ENCODE assay signal across 17 mouse cellular contexts in genomic region chr12:78119855-78120254, GRCm38 (mm10).
A peak's percentile ranks its signal among the peaks of the same experiment; 100 is the strongest.
DNase-seq lines count a peak whose midpoint lies in the region; ATAC-seq and TF ChIP-seq lines count a peak whose summit lies in the region.
"Had no signal": no experiment of that assay in that cellular context is flagged by ENCODE, and none has a peak within 500 bp of the region (broad histone marks: within the 10 kb centered on the region; RNA-seq: fewer than 3 reads in every experiment).

No protein-coding gene starts in this region.

- WGBS in heart, embryonic 12.5 days = 54% methylated on average over 5 of the region's 5 CpGs
- 33% methylated on average over 5 of the region's 5 CpGs for WGBS in heart, postnatal 0 days

- no peaks in the 10 kb centered on the region for H3K36me3 ChIP-seq in heart, embryonic 12.5 days
- no peaks in the 10 kb centered on the region for H3K36me3 ChIP-seq in heart, postnatal 0 days (replicated peaks; ENCODE audit: control insufficient read depth, insufficient read depth, low read length)
- H3K36me3 ChIP-seq: heart, embryonic 13.5 days; lung, embryonic 15.5 days; midbrain, embryonic 10.5 days had no signal

- TF ChIP-seq CTCF in heart, postnatal 0 days (IDR thresholded peaks at IDR 0.05; ENCODE audit: low read depth) = no peak

- H3K4me2 ChIP-seq in heart, embryonic 12.5 days = no peak overlapping the region
- no peak overlapping the region for H3K4me2 ChIP-seq in heart, postnatal 0 days (ENCODE audit: low read depth, low read length)
- H3K4me2 ChIP-seq: forebrain, embryonic 13.5 days; heart, embryonic 13.5 days; liver, embryonic 11.5 days; lung, embryonic 15.5 days had no signal

- no peak overlapping the region for H3K4me3 ChIP-seq in heart, embryonic 12.5 days
- no peak overlapping the region for H3K4me3 ChIP-seq in heart, postnatal 0 days (ENCODE audit: low read depth, low read length)
- H3K4me3 ChIP-seq: forebrain, embryonic 13.5 days; heart, embryonic 13.5 days; lung, embryonic 15.5 days; midbrain, embryonic 10.5 days; myocyte had no signal

- no peaks in the 10 kb centered on the region for H3K27me3 ChIP-seq in heart, embryonic 12.5 days (replicated peaks)
- H3K27me3 ChIP-seq in heart, postnatal 0 days (ENCODE audit: control insufficient read depth, insufficient read depth, low read length) = no peaks in the 10 kb centered on the region
- H3K27me3 ChIP-seq: forebrain, embryonic 13.5 days; heart, embryonic 13.5 days; lung, embryonic 15.5 days had no signal

- H3K27ac ChIP-seq in heart, embryonic 12.5 days (ENCODE audit: poor library complexity, severe bottlenecking) = no peak overlapping the region
- peak overlapping the region; percentile 22; the same call in 1 of the 2 replicates for H3K27ac ChIP-seq in heart, postnatal 0 days (ENCODE audit: low read depth)
- H3K27ac ChIP-seq: forebrain, embryonic 13.5 days; heart, embryonic 13.5 days; lung, embryonic 15.5 days; midbrain, embryonic 10.5 days had no signal

- ATAC-seq in heart, embryonic 12.5 days (ENCODE audit: insufficient number of reproducible peaks, low FRiP score) = no peak
- ATAC-seq in heart, postnatal 0 days (ENCODE audit: insufficient read depth, low read depth) = peak; percentile 93
- ATAC-seq: forebrain, embryonic 13.5 days had no signal

- no peaks in the 10 kb centered on the region for H3K9me3 ChIP-seq in heart, embryonic 12.5 days (replicated peaks)
- H3K9me3 ChIP-seq in heart, postnatal 0 days (replicated peaks; ENCODE audit: control insufficient read depth, low read length) = no peaks in the 10 kb centered on the region
- H3K9me3 ChIP-seq: forebrain, embryonic 13.5 days; heart, embryonic 13.5 days; lung, embryonic 15.5 days; midbrain, embryonic 10.5 days had no signal

- TF ChIP-seq EP300 in heart, postnatal 0 days (IDR thresholded peaks at IDR 0.05; ENCODE audit: low read depth) = no peak

- no peaks in the 10 kb centered on the region for H3K4me1 ChIP-seq in heart, embryonic 12.5 days (replicated peaks)
- H3K4me1 ChIP-seq in heart, postnatal 0 days (ENCODE audit: control insufficient read depth, insufficient read depth) = 0 out of 2 replicates have a peak, but pooled peaks cover 9% of the 10 kb centered on the region
- H3K4me1 ChIP-seq: forebrain, embryonic 13.5 days; lung, embryonic 15.5 days; midbrain, embryonic 10.5 days had no signal

- no peak overlapping the region for H3K9ac ChIP-seq in heart, embryonic 12.5 days
- no peak overlapping the region for H3K9ac ChIP-seq in heart, postnatal 0 days (replicated peaks; ENCODE audit: low read depth, low read length)
- H3K9ac ChIP-seq: forebrain, embryonic 13.5 days; heart, embryonic 13.5 days; lung, embryonic 15.5 days had no signal

- DNase-seq in heart, adult 9 months (ENCODE audit: low spot score in 2 of 2) = peak; percentile 13 to 15
- DNase-seq in ovary, adult 18-20 months (ENCODE audit: low spot score) = peak; percentile 33
- no peak for DNase-seq in ovary, postnatal 14 days (ENCODE audit: low spot score)
- DNase-seq in heart, postnatal 0 days (ENCODE audit: low spot score) = peak; percentile 67
- peak; percentile 34 to 51 for DNase-seq in kidney, postnatal 36 days
- DNase-seq in urinary bladder, postnatal 36 days (ENCODE audit: low spot score in 2 of 2) = no peak
- DNase-seq: B cell, adult 2 months; cerebellum, adult 11 months; right cerebral cortex, postnatal 25 days; thymus, postnatal 36 days had no signal

Comparison
In these comparisons a context has a peak if more than half of its experiments do, and no peak if none do; other contexts are left out.
1. DNase-seq: peak in heart, adult 9 months (2 of 2), ovary, adult 18-20 months (single experiment), heart, postnatal 0 days (single experiment) and kidney, postnatal 36 days (2 of 2); none in ovary, postnatal 14 days (single experiment) and urinary bladder, postnatal 36 days (0 of 2).